ENCODE assay signal across 11 mouse cellular contexts in the genomic region with DNA sequence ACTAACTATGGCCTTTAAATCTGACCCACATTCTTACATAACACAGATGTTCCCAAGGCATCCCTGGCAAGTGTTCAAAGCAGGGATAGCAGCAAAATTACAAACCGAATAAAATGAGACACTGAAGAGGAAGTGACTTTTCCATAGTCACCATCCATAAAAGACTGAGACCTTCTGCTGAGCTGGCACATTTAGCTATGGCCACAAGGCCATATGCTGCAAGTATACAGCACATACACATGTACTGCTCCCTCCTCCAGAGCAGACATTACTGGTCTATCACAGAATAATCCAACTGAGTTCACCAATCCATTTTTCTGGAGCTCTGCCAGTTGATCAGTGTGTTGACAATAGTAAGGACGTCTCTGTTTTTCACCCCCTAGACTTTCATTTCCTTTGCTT.
DNase-seq lines count a peak whose midpoint lies in the region; ATAC-seq and TF ChIP-seq lines count a peak whose summit lies in the region.
"Had no signal": no experiment of that assay in that cellular context is flagged by ENCODE, and none has a peak within 500 bp of the region (broad histone marks: within the 10 kb centered on the region; RNA-seq: fewer than 3 reads in every experiment).

No protein-coding gene starts in this region.

- H3K4me2 ChIP-seq in lung, embryonic 15.5 days, result no peak overlapping the region
- H3K4me2 ChIP-seq: embryonic facial prominence, embryonic 13.5 days; limb, embryonic 12.5 days had no signal

- TF ChIP-seq CTCF in lung, adult 2 months (IDR thresholded peaks at IDR 0.05; ENCODE audit: insufficient read depth, low read length), result no peak

- no peak overlapping the region for H3K27ac ChIP-seq in lung, embryonic 15.5 days
- H3K27ac ChIP-seq: embryonic facial prominence, embryonic 13.5 days; limb, embryonic 12.5 days had no signal

- no peak for TF ChIP-seq POLR2A in lung, adult 2 months (IDR thresholded peaks at IDR 0.05; ENCODE audit: borderline replicate concordance, extremely low read depth, low read depth, low read length)

- H3K36me3 ChIP-seq in lung, embryonic 15.5 days, result no peaks in the 10 kb centered on the region
- H3K36me3 ChIP-seq: embryonic facial prominence, embryonic 13.5 days; limb, embryonic 12.5 days had no signal

- WGBS in lung, embryonic 15.5 days, result 32% methylated on average over 2 of the region's 2 CpGs
- 20% methylated on average over 2 of the region's 2 CpGs for WGBS in lung, adult 2 months

- no peaks in the 10 kb centered on the region for H3K27me3 ChIP-seq in lung, embryonic 15.5 days
- H3K27me3 ChIP-seq: embryonic facial prominence, embryonic 13.5 days; limb, embryonic 12.5 days had no signal

- no peaks in the 10 kb centered on the region for H3K9me3 ChIP-seq in lung, embryonic 15.5 days
- H3K9me3 ChIP-seq: embryonic facial prominence, embryonic 13.5 days; limb, embryonic 12.5 days had no signal

- peak; percentile 65; the same call in 1 of the 2 replicates for ATAC-seq in lung, embryonic 15.5 days (ENCODE audit: borderline replicate concordance, extremely low read depth, low FRiP score, low TSS enrichment)
- ATAC-seq: midbrain, embryonic 16.5 days had no signal

- H3K4me3 ChIP-seq in lung, embryonic 15.5 days, result no peak overlapping the region
- H3K4me3 ChIP-seq in lung, adult 2 months (replicated peaks; ENCODE audit: extremely low read depth, low read depth, low read length), result no peak overlapping the region
- H3K4me3 ChIP-seq: embryonic facial prominence, embryonic 13.5 days; limb, embryonic 12.5 days had no signal

- DNase-seq in cerebellum, adult 9-10 months, result peak; percentile 1
- DNase-seq in cerebellum, postnatal 4 days (ENCODE audit: low spot score in 2 of 2), result no peak
- DNase-seq in lung, adult 18-20 months, result no peak
- peak; percentile 57 for DNase-seq in induced T-regulatory cell, adult 2 months (ENCODE audit: low read depth)
- DNase-seq in right cerebral cortex, postnatal 4 days, result peak; percentile 5
- DNase-seq in gastrocnemius, postnatal 10 days, result no peak
- DNase-seq in lung, adult 2 months, result no peak

- H3K9ac ChIP-seq in lung, embryonic 15.5 days, result no peak overlapping the region
- H3K9ac ChIP-seq: embryonic facial prominence, embryonic 13.5 days; limb, embryonic 12.5 days had no signal

- H3K4me1 ChIP-seq in lung, embryonic 15.5 days, result peaks cover 17% of the 10 kb centered on the region
- no peaks in the 10 kb centered on the region for H3K4me1 ChIP-seq in lung, adult 2 months (ENCODE audit: control insufficient read depth, insufficient read depth, low read length)
- H3K4me1 ChIP-seq: limb, embryonic 12.5 days had no signal

Comparison
In these comparisons a context has a peak if more than half of its experiments do, and no peak if none do; other contexts are left out.
1. DNase-seq: peak in cerebellum, adult 9-10 months (single experiment), induced T-regulatory cell, adult 2 months (single experiment) and right cerebral cortex, postnatal 4 days (single experiment); none in cerebellum, postnatal 4 days (0 of 2), lung, adult 18-20 months (0 of 2), gastrocnemius, postnatal 10 days (single experiment) and lung, adult 2 months (single experiment).